Mouse (Mus musculus) frontal cortex, adult 2 months (tissue): ENCODE data around the gene Rapgef4. TPM values are rescaled to one million over a fixed set of nuclear protein-coding genes. Genes with fewer than 3 reads are reported as not detected.

Experiments
- DNase-seq, 2 experiments: peaks; one replicate each; pipeline ENCODE4 v3.0.0; 2022; ENCODE audit warnings: low spot score in 1 of 2; ENCODE audit errors: extremely low spot score in 1 of 2
- polyA plus RNA-seq: library from polyadenylated mRNA; depleted of rRNA; stranded (reverse); fragments of >200 nt; gene quantifications from 2 replicates; pipeline ENCODE4 v1.2.3, GENCODE M21; 2012; rRNA removed

Gene Rapgef4
- polyA plus RNA-seq = 366 and 429 TPM in 2 replicates

- DNase-seq = no peak
Observed at GRCm38 (mm10) chr2:71980771-71981342, at the start of gene Rapgef4. Gene Rapgef4 (plus strand): TSS chr2:71981240.

- DNase-seq = no peak
Observed at GRCm38 (mm10) chr2:71934046-71934445, 47.0 kb upstream of the Rapgef4 start.

GRCm38 (mm10) chr2:71936711-71937110, 44.3 kb upstream of the Rapgef4 start:
- no peak for DNase-seq

GRCm38 (mm10) chr2:71937649-71938308, 43.3 kb upstream of the Rapgef4 start:
- DNase-seq = no peak

- peak in 1 of 2 experiments; percentile 47 for DNase-seq
Observed at GRCm38 (mm10) chr2:71938716-71939393, 42.2 kb upstream of the Rapgef4 start.

- no peak for DNase-seq
Observed at GRCm38 (mm10) chr2:71941005-71941720, 39.9 kb upstream of the Rapgef4 start.

- no peak for DNase-seq
Observed at GRCm38 (mm10) chr2:71941721-71942087, 39.3 kb upstream of the Rapgef4 start.

GRCm38 (mm10) chr2:71951212-71951611, 29.8 kb upstream of the Rapgef4 start:
- DNase-seq = no peak

GRCm38 (mm10) chr2:71955637-71956036, 25.4 kb upstream of the Rapgef4 start:
- peak; percentile 38 to 86 for DNase-seq

- no peak for DNase-seq
Observed at GRCm38 (mm10) chr2:71956463-71956862, 24.6 kb upstream of the Rapgef4 start.

- no peak for DNase-seq
Observed at GRCm38 (mm10) chr2:71957951-71958350, 23.1 kb upstream of the Rapgef4 start.

GRCm38 (mm10) chr2:71958393-71958792, 22.6 kb upstream of the Rapgef4 start:
- no peak for DNase-seq

- no peak for DNase-seq
Observed at GRCm38 (mm10) chr2:71964216-71964615, 16.8 kb upstream of the Rapgef4 start.

- DNase-seq = no peak
Observed at GRCm38 (mm10) chr2:71965476-71965875, 15.6 kb upstream of the Rapgef4 start.

GRCm38 (mm10) chr2:71966737-71967136, 14.3 kb upstream of the Rapgef4 start:
- DNase-seq = no peak

GRCm38 (mm10) chr2:71967855-71968254, 13.2 kb upstream of the Rapgef4 start:
- DNase-seq = no peak

- DNase-seq = no peak
Observed at GRCm38 (mm10) chr2:71973646-71974045, 7.4 kb upstream of the Rapgef4 start.

GRCm38 (mm10) chr2:71974143-71974846, 6.7 kb upstream of the Rapgef4 start:
- DNase-seq = no peak

GRCm38 (mm10) chr2:71979981-71980380, 1.1 kb upstream of the Rapgef4 start:
- DNase-seq = no peak

- DNase-seq = no peak
Observed at GRCm38 (mm10) chr2:71981343-71981851, 357 bp downstream of the Rapgef4 start.
